Mouse (Mus musculus) thymus, adult 2 months (tissue): ENCODE measurements around the gene Dirc2. TPM values are rescaled to one million over a fixed set of nuclear protein-coding genes. Genes with fewer than 3 reads are reported as not detected.

ENCODE experiments used
- DNase-seq: peaks from one replicate; pipeline ENCODE4 v3.0.0; 2021
- H3K27ac ChIP-seq: fragments of 200-500 bp; 2 replicates; pipeline ENCODE4 v1.5.1; 2012; ENCODE audit warnings: low read length, control low read depth; ENCODE audit not compliant: control insufficient read depth, insufficient read depth
- H3K27me3 ChIP-seq: fragments of 200-500 bp; 2 replicates; pipeline ENCODE4 v1.6.1; 2012; ENCODE audit warnings: mild to moderate bottlenecking, low read length, moderate library complexity, mixed read lengths; ENCODE audit not compliant: control insufficient read depth, insufficient read depth
- H3K36me3 ChIP-seq: fragments of 200-500 bp; 2 replicates; pipeline ENCODE4 v1.6.1; 2012; ENCODE audit warnings: mild to moderate bottlenecking, low read length, moderate library complexity; ENCODE audit not compliant: control insufficient read depth, insufficient read depth
- H3K4me1 ChIP-seq: fragments of 200-500 bp; replicated peaks from 2 replicates; pipeline ENCODE4 v1.6.1; 2012; ENCODE audit warnings: low read length; ENCODE audit not compliant: control insufficient read depth, insufficient read depth
- H3K4me3 ChIP-seq: fragments of 200-500 bp; 2 replicates; pipeline ENCODE4 v1.5.1; 2012; ENCODE audit warnings: mild to moderate bottlenecking, low read length, control low read depth, moderate library complexity; ENCODE audit not compliant: control insufficient read depth, insufficient read depth
- CTCF ChIP-seq: fragments of 200-500 bp; IDR thresholded peaks from 2 replicates; pipeline ENCODE4 v1.5.1; 2012; ENCODE audit warnings: mild to moderate bottlenecking, control low read depth, low read length, moderate library complexity, borderline replicate concordance; ENCODE audit not compliant: control insufficient read depth, poor library complexity, insufficient read depth; ENCODE audit errors: extremely low read depth
- POLR2A ChIP-seq: fragments of 200-500 bp; IDR thresholded peaks from 2 replicates; pipeline ENCODE4 v1.6.1; 2012; ENCODE audit warnings: mild to moderate bottlenecking, low read length, control low read depth, moderate library complexity; ENCODE audit not compliant: control insufficient read depth, poor library complexity, insufficient read depth; ENCODE audit errors: extremely low read depth
- WGBS: fragments of 180-500 bp; shearing (Covaris S2); methylation state at CpG from one replicate; pipeline ENCODE4 v1.1.7; 2018; 5-methylcytosine and 5-hydroxymethylcytosine counted together
- polyA plus RNA-seq: library from polyadenylated mRNA; depleted of rRNA; stranded (reverse); fragments of >200 nt; gene quantifications from 2 replicates; pipeline ENCODE4 v1.2.3, GENCODE M21; 2012

The Dirc2 gene
- polyA plus RNA-seq, 1 experiment: 39.6 TPM

GRCm38 (mm10) chr16:35803723-35804122 is 34.6 kb upstream of the Dirc2 start:
- Histone ChIP-seq H3K4me1 (no peaks in the 10 kb centered on the region), H3K36me3 (peaks cover 6% of the 10 kb centered on the region; the same call in 1 of the 2 replicates), H3K4me3 (no peak overlapping the region), H3K27ac (no peak overlapping the region), H3K27me3 (no peaks in the 10 kb centered on the region)
- no peak for TF ChIP-seq POLR2A
- TF ChIP-seq CTCF: no peak
- 96% methylated on average over 4 of the region's 4 CpGs for WGBS
- no peak for DNase-seq

GRCm38 (mm10) chr16:35802163-35802562 is 33.0 kb upstream of the Dirc2 start:
- Histone ChIP-seq H3K4me3 (no peak overlapping the region), H3K36me3 (peaks cover 6% of the 10 kb centered on the region; the same call in 1 of the 2 replicates), H3K27ac (no peak overlapping the region), H3K27me3 (no peaks in the 10 kb centered on the region), H3K4me1 (no peaks in the 10 kb centered on the region)
- WGBS: 95% methylated on average over 7 of the region's 7 CpGs
- no peak for TF ChIP-seq CTCF
- no peak for TF ChIP-seq POLR2A
- DNase-seq: no peak

- no peak for DNase-seq
- Histone ChIP-seq H3K27me3 (no peaks in the 10 kb centered on the region), H3K36me3 (peaks cover 11% of the 10 kb centered on the region; the same call in 1 of the 2 replicates), H3K27ac (peak overlapping the region; percentile 50; the same call in 1 of the 2 replicates), H3K4me1 (peaks cover 5% of the 10 kb centered on the region; the same call in 1 of the 2 replicates), H3K4me3 (no peak overlapping the region)
- TF ChIP-seq CTCF (no peak), POLR2A (no peak)
- 78% methylated on average over 6 of the region's 6 CpGs for WGBS
Measured at GRCm38 (mm10) chr16:35791962-35792521, 22.9 kb upstream of the Dirc2 start.

GRCm38 (mm10) chr16:35788330-35788729 is 19.2 kb upstream of the Dirc2 start:
- Histone ChIP-seq H3K4me3 (no peak overlapping the region), H3K36me3 (peaks cover 11% of the 10 kb centered on the region; the same call in 1 of the 2 replicates), H3K27me3 (no peaks in the 10 kb centered on the region), H3K27ac (no peak overlapping the region), H3K4me1 (peaks cover 13% of the 10 kb centered on the region)
- 96% methylated on average over 6 of the region's 6 CpGs for WGBS
- DNase-seq: no peak
- TF ChIP-seq CTCF (no peak), POLR2A (no peak)

GRCm38 (mm10) chr16:35787568-35788189 is 18.5 kb upstream of the Dirc2 start:
- H3K27me3 ChIP-seq: no peaks in the 10 kb centered on the region
- peaks cover 11% of the 10 kb centered on the region; the same call in 1 of the 2 replicates for H3K36me3 ChIP-seq
- no peak for TF ChIP-seq CTCF
- TF ChIP-seq POLR2A: no peak
- 94% methylated on average over 8 of the region's 8 CpGs for WGBS
- no peak for DNase-seq
- H3K27ac ChIP-seq: no peak overlapping the region
- H3K4me1 ChIP-seq: peaks cover 15% of the 10 kb centered on the region
- no peak overlapping the region for H3K4me3 ChIP-seq

- Histone ChIP-seq H3K27ac (no peak overlapping the region), H3K4me3 (no peak overlapping the region), H3K36me3 (peaks cover 11% of the 10 kb centered on the region; the same call in 1 of the 2 replicates), H3K4me1 (peaks cover 17% of the 10 kb centered on the region), H3K27me3 (no peaks in the 10 kb centered on the region)
- no peak for TF ChIP-seq CTCF
- no peak for TF ChIP-seq POLR2A
- no peak for DNase-seq
- WGBS: 98% methylated on average over 6 of the region's 6 CpGs
Measured at GRCm38 (mm10) chr16:35787163-35787562, 18.0 kb upstream of the Dirc2 start.
